Mouse (Mus musculus) olfactory bulb, adult 2 months (tissue): Measurements from ENCODE around the gene Gtf2a1. TPM values are rescaled to one million over a fixed set of nuclear protein-coding genes. Genes with fewer than 3 reads are reported as not detected.

ENCODE experiments used
- H3K27ac ChIP-seq: fragments of 200-500 bp; 2 replicates; pipeline ENCODE4 v1.5.1; 2012; ENCODE audit warnings: low read depth, low read length; ENCODE audit not compliant: insufficient read depth
- H3K4me1 ChIP-seq: fragments of 200-500 bp; 2 replicates; pipeline ENCODE4 v1.6.1; 2012; ENCODE audit warnings: low read length; ENCODE audit not compliant: control insufficient read depth, insufficient read depth
- H3K4me3 ChIP-seq: fragments of 200-500 bp; 2 replicates; pipeline ENCODE4 v1.5.1; 2012; ENCODE audit warnings: mild to moderate bottlenecking, low read depth, low read length, moderate library complexity; ENCODE audit not compliant: insufficient read depth
- CTCF ChIP-seq: fragments of 200-500 bp; IDR thresholded peaks from 2 replicates; pipeline ENCODE4 v1.5.1; 2012; ENCODE audit warnings: low read depth, mild to moderate bottlenecking, low read length, moderate library complexity; ENCODE audit not compliant: insufficient read depth
- POLR2A ChIP-seq: fragments of 200-500 bp; IDR thresholded peaks from 2 replicates; pipeline ENCODE4 v1.6.1; 2012; ENCODE audit warnings: mild to moderate bottlenecking, low read depth, low read length, moderate library complexity; ENCODE audit not compliant: insufficient read depth
- WGBS: fragments of 180-500 bp; shearing (Covaris S2); methylation state at CpG from one replicate; pipeline ENCODE4 v1.1.7; 2018; 5-methylcytosine and 5-hydroxymethylcytosine counted together
- polyA plus RNA-seq: library from polyadenylated mRNA; stranded (reverse); fragments of >200 nt; gene quantifications from 2 replicates; pipeline ENCODE4 v1.2.4, GENCODE M21; 2012; ENCODE audit warnings: low replicate concordance; ENCODE audit not compliant: missing spikeins, insufficient read depth, insufficient read length

Gtf2a1 gene
- polyA plus RNA-seq, 1 experiment: not detected

DNA sequence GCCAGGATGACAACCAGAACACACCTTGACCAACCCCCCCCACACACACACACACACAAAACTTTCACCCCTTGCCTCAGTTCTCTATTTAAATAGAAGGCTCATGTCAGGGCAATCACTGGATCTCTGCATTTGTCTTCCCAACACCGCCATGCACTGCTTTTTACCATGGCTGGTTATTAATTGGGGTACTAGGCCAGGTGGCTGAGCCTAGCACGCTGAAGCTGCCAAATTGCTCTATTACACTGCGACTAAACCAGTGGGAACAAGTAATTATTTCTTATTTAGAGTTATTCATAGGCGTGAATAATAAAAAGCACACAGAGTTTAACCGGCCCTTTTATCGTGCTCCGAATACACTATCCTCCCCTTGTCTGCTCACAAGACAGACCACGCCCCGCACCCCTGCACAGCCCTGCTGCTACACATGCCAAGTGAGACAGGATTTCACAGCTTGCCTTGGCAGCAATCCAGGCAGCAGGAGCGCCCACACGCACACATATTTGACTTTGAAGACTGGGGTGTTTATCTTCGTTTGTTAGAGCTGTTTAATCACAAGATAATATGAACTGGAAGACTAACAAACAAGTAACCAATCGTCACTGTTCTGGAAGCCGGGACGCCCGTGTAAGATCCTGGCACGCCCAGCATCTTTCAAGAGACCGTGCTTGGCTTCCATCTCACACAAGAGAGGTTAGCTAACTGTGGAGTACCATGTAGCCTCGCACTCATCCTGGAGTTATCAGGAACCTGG, 38.3 kb downstream of the Gtf2a1 start:
- 5% methylated on average over 19 of the region's 19 CpGs for WGBS

DNA sequence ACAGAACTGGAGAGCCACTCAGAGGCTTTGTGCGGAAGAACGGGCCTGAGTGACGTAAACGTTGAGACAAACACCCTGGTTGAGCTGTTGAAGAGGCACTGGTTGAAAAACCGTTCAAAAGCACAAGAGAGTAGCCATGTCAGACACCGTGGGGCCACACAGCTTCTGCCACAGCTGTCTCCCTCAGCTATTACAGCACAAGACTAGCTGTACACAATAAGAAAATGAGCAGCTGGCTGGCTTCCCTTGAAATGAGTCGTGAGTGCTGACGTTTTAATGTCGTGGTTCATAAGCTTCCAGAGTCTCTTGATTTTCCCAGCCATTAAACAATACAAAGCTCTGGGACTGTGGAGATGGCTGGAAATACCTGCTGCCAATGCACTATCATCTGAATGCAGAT, 40.8 kb downstream of the Gtf2a1 start:
- whole genome bisulfite sequencing: 62% methylated on average over 9 of the region's 9 CpGs
- Histone ChIP-seq H3K4me3 (no peak overlapping the region), H3K27ac (no peak overlapping the region), H3K4me1 (peaks cover 7% of the 10 kb centered on the region)
- TF ChIP-seq CTCF: no peak
- TF ChIP-seq POLR2A: no peak

More for the DNA sequence above, 38.3 kb downstream of the Gtf2a1 start:
- Histone ChIP-seq H3K4me3 (peak overlapping the region; percentile 22; the same call in 1 of the 2 replicates), H3K4me1 (peaks cover 7% of the 10 kb centered on the region), H3K27ac (no peak overlapping the region; the same call in 1 of the 2 replicates)
- TF ChIP-seq CTCF (no peak), POLR2A (no peak)

DNA sequence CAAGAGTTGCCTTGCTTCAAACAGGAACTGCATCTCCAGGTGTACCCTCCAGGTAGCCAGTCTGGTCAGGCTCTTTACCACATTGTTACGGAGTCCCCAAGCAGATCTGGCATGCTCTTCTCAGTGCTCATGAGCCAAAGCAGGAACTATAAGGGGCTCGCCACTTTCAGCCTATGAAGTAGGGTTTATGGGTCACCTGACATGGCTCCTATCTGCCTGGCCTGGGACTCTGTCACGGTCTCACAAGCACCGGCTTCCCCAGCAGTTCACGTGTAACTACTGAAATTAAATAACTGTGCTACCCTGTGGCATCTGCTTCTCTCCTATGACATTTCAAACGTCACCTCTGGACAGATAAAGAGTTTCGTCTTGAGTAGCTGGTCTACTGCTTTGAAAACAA, 50.1 kb downstream of the Gtf2a1 start:
- H3K4me1 ChIP-seq: no peaks in the 10 kb centered on the region
- TF ChIP-seq CTCF (no peak), POLR2A (no peak)
- H3K27ac ChIP-seq: no peak overlapping the region
- no peak overlapping the region for H3K4me3 ChIP-seq
- WGBS: 96% methylated on average over 7 of the region's 7 CpGs

DNA sequence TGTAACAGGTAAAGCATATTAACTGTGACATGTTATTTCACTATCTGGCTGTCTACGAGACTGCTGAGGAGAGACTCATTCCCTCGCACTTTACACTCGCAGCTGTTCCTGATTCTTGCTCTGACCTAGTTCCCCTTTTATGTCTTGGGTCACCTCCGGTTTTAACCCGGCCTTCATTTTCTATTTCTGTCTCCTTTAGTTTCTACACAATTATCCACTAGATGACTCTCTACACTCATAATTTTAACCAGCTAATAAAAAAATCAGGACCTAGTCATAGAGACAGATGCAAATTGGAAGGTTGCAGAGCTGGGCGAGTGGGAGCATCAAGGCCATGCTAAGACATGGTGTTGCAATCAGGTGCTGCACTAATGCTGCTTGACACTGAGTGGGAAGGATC, 55.8 kb downstream of the Gtf2a1 start:
- Histone ChIP-seq H3K4me1 (no peaks in the 10 kb centered on the region), H3K4me3 (no peak overlapping the region), H3K27ac (no peak overlapping the region)
- TF ChIP-seq POLR2A: no peak
- TF ChIP-seq CTCF: no peak
- WGBS: 84% methylated on average over 6 of the region's 6 CpGs

DNA sequence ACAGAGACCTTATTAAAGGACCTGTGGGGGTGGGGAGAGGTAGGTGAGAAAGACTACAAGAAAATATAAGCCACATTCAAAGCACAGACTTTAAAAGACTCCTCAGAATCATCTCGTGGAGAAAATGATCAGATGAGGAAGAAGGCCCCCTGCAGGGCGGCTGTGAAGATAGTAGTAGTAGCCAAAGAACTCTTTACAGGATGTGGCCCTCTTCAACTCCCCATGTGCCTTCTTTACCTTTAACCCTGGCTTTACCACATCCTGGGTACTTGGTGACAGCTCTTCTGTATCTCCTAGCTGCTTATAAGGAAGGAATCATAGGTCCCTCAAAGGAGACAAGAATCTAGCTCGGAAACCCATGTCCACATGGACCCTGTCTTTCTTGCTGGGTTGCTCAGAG, 66.7 kb downstream of the Gtf2a1 start:
- WGBS: 80% methylated on average over 3 of the region's 3 CpGs
- no peak overlapping the region for H3K4me3 ChIP-seq
- no peak overlapping the region for H3K27ac ChIP-seq
- H3K4me1 ChIP-seq: no peaks in the 10 kb centered on the region
- TF ChIP-seq POLR2A (no peak), CTCF (no peak)

DNA sequence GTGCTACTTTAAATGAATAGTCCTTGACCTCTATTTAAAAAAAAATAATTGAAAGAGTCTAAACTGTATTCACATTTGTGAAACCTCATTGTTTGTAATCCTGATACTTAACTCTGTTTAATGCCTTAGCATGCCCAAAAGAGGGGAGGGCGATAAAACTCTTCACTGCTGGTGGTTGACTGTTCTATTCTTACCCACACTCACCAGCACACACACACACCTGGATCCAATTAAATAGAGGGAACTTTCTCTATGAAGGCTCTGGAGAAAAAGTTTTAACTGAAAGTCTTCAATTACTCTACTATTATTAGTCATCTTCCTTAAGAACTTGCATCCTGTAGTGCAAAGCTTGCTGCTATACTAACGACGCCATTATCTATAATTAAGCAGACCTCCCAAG, 72.5 kb downstream of the Gtf2a1 start:
- no peak overlapping the region for H3K27ac ChIP-seq
- no peak for TF ChIP-seq CTCF
- no peak for TF ChIP-seq POLR2A
- no peaks in the 10 kb centered on the region for H3K4me1 ChIP-seq
- no peak overlapping the region for H3K4me3 ChIP-seq
- WGBS: 31% methylated on average over 3 of the region's 3 CpGs

DNA sequence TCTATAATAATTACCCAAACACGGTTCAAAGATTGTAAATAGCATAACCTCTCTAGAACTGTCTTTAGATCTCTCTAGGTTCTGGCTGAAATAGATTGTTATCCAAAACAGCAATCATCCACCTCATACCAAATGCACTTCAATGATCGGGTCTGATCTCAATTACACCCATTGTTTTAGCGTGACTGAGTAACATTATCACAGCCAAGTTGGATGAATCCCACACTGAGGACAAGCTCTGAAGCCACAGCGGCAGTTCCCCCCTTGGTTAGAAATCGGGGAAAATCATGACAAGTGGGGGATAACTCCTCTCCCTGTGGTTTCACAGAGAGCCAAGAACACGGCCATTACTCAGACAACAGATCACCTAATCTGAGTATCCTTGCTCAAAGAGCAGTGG, 76.3 kb downstream of the Gtf2a1 start:
- TF ChIP-seq POLR2A (no peak), CTCF (no peak)
- Histone ChIP-seq H3K4me3 (no peak overlapping the region), H3K27ac (no peak overlapping the region), H3K4me1 (no peaks in the 10 kb centered on the region)
- WGBS: 43% methylated on average over 6 of the region's 6 CpGs

DNA sequence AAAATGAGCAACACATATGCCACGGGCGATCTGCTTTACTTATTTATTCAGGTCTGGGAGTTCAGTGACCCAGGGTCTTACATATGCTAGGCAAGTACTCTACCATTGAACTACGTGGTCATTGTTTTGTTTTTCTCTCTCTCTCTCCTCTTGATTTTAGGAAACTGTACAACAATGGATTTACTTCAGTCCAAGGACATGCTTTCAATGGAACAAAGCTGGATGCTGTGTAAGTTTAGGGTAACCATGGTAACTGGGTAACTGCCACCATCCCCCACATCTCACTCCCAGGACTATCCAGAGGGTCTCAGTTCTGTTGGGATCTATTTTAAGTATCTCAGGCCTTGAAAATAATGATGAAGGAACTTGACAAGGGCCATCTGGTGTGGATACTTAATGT, 78.5 kb downstream of the Gtf2a1 start:
- Histone ChIP-seq H3K4me1 (no peaks in the 10 kb centered on the region), H3K4me3 (no peak overlapping the region), H3K27ac (no peak overlapping the region)
- 66% methylated on average over 3 of the region's 3 CpGs for WGBS
- TF ChIP-seq POLR2A (no peak), CTCF (no peak)

Other genes starting within 250 kb of the Gtf2a1 start
- gene Cep128, start 206.1 kb downstream of the Gtf2a1 start, polyA plus RNA-seq: not detected in 2 replicates
- not detected in 2 replicates for gene Tshr, start 205.9 kb downstream of the Gtf2a1 start, polyA plus RNA-seq
- not detected in 2 replicates for gene Ston2, start 197.9 kb upstream of the Gtf2a1 start, polyA plus RNA-seq